Mouse (Mus musculus) CH12F3 (cell line): Measurements from ENCODE around the gene Myg1.

Experiments used
- in situ Hi-C: fragments of 300-500 bp; cut with MboI; formaldehyde crosslinking; loops from 2 replicates; pipeline ENCODE4 v1.14.3; 2020; ENCODE audit warnings: low sequenced_read_pairs

Myg1 gene

GRCm38 (mm10) chr15:102381575-102381974 lies 50.1 kb downstream of the Myg1 start:
- in situ Hi-C loops = no loop called here

DNA sequence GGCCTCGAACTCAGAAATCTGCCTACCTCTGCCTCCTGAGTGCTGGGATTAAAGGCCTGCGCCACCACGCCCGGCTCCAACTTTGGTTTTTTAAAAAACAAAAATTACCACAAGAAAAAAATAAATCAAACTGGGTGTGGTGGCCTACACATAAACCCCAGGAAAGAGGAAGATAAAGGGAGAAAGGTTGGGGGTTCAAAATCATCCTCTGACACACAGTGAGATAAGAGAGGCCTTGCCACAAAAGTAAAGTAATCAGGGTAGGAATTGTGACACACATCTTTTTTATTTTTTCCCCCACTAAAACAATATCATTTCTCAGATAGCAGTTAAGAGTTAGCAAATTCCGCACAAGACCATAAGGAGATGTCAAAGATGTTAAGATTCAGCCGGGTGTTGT lies 52.2 kb downstream of the Myg1 start:
- in situ Hi-C loops = no loop called here

DNA sequence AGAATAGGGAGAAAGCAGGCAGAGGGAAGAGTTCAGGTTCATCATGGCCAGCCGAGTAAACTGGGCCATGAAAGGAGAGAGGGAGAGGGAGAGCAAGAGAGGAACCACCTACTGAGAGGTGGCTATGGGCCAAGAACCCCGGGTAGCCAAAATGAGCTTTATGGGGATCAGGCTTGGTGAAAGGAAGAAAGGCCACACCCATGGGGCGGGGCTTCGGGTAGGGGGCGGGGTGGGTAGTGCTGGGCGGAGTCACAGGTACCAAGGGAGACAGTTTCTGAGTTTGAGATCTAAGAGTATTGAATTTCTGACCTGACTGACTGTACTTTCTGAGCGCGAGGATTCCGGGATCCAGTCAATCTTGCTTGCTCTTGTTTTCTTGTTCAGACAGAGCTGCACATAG lies 55.1 kb downstream of the Myg1 start:
- in situ Hi-C loops = no loop called here
